Mouse (Mus musculus) hindlimb bud, embryonic 11.5 days (tissue): ENCODE data around the gene Vps39.
A peak's percentile ranks its signal among the peaks of the same experiment; 100 is the strongest.

Source experiments
- DNase-seq: peaks from one replicate; pipeline ENCODE4 v3.0.0-alpha.2; 2012; ENCODE audit warnings: low read depth, low spot score; ENCODE audit errors: extremely low spot score

Gene Vps39

GRCm38 (mm10) chr2:120352682-120353646, at the start of gene Vps39:
Gene Vps39, minus strand, starts transcription at chr2:120353137.
- DNase-seq = peak; percentile 52

GRCm38 (mm10) chr2:120397951-120398350, 45.0 kb upstream of the Vps39 start:
- no peak for DNase-seq

GRCm38 (mm10) chr2:120392406-120392805, 39.5 kb upstream of the Vps39 start:
- no peak for DNase-seq

GRCm38 (mm10) chr2:120390934-120391333, 38.0 kb upstream of the Vps39 start:
- no peak for DNase-seq

GRCm38 (mm10) chr2:120389376-120389775, 36.4 kb upstream of the Vps39 start:
- no peak for DNase-seq

GRCm38 (mm10) chr2:120387291-120387690, 34.4 kb upstream of the Vps39 start:
- DNase-seq = no peak

GRCm38 (mm10) chr2:120386264-120386663, 33.3 kb upstream of the Vps39 start:
- no peak for DNase-seq

GRCm38 (mm10) chr2:120373858-120374257, 20.9 kb upstream of the Vps39 start:
- no peak for DNase-seq

GRCm38 (mm10) chr2:120367416-120368207, 14.7 kb upstream of the Vps39 start:
- no peak for DNase-seq

GRCm38 (mm10) chr2:120366501-120366900, 13.6 kb upstream of the Vps39 start:
- no peak for DNase-seq

GRCm38 (mm10) chr2:120360425-120360824, 7.5 kb upstream of the Vps39 start:
- no peak for DNase-seq

- DNase-seq = no peak
Measured at GRCm38 (mm10) chr2:120351321-120351720, 1.6 kb downstream of the Vps39 start.

GRCm38 (mm10) chr2:120348120-120348519, 4.8 kb downstream of the Vps39 start:
- DNase-seq = no peak

- DNase-seq = no peak
Measured at GRCm38 (mm10) chr2:120341741-120342140, 11.2 kb downstream of the Vps39 start.

GRCm38 (mm10) chr2:120337886-120338285, 15.1 kb downstream of the Vps39 start:
- no peak for DNase-seq

GRCm38 (mm10) chr2:120331575-120331974, 21.4 kb downstream of the Vps39 start:
- DNase-seq = no peak

GRCm38 (mm10) chr2:120315077-120315476, 37.9 kb downstream of the Vps39 start:
- no peak for DNase-seq

- no peak for DNase-seq
Measured at GRCm38 (mm10) chr2:120314487-120314886, 38.5 kb downstream of the Vps39 start.

GRCm38 (mm10) chr2:120313976-120314375, 39.0 kb downstream of the Vps39 start, which contains the start of gene Pla2g4f:
Gene Pla2g4f, minus strand, starts transcription at chr2:120314165.
- no peak for DNase-seq

- no peak for DNase-seq
Measured at GRCm38 (mm10) chr2:120312276-120312825, 40.6 kb downstream of the Vps39 start.

GRCm38 (mm10) chr2:120304113-120304512, 48.8 kb downstream of the Vps39 start:
- DNase-seq = no peak
